Mouse (Mus musculus) adrenal gland, postnatal 10 days (tissue): ENCODE data around the gene Fabp1. TPM values are rescaled to one million over a fixed set of nuclear protein-coding genes. Genes with fewer than 3 reads are reported as not detected.

Experiments used
- DNase-seq: peaks from one replicate; pipeline ENCODE4 v3.0.0; 2021; ENCODE audit warnings: mixed read lengths
- long read RNA-seq, 2 experiments: library from polyadenylated mRNA; stranded (forward); transcript quantifications; one replicate each; pipeline ENCODE4 v2.0.0; 2021
- total RNA-seq, 2 experiments: library from RNA; stranded (reverse); gene quantifications; 2 replicates each; pipeline ENCODE4 v1.2.3; 2021

Fabp1 gene
- total RNA-seq = 100 to 1,000 TPM; 160 to 453 TPM
- long read RNA-seq, experiment 1, transcript Fabp1-201 (4 exons, 553 nt) = major isoform, 876 of 918 reads
- long read RNA-seq, experiment 1, partial matches to known transcripts = 27 of 918 reads
- long read RNA-seq, experiment 1, other reads (novel, unspliced or antisense) = 15 of 918 reads
- long read RNA-seq, experiment 2, transcript Fabp1-201 (4 exons, 553 nt) = major isoform, 43 of 43 reads
- long read RNA-seq, experiment 2, partial matches to known transcripts = 0 of 43 reads
- long read RNA-seq, experiment 2, other reads (novel, unspliced or antisense) = 0 of 43 reads

GRCm38 (mm10) chr6:71199612-71200011, at the start of gene Fabp1:
Gene Fabp1, plus strand, starts transcription at chr6:71199827.
- DNase-seq = no peak

DNA sequence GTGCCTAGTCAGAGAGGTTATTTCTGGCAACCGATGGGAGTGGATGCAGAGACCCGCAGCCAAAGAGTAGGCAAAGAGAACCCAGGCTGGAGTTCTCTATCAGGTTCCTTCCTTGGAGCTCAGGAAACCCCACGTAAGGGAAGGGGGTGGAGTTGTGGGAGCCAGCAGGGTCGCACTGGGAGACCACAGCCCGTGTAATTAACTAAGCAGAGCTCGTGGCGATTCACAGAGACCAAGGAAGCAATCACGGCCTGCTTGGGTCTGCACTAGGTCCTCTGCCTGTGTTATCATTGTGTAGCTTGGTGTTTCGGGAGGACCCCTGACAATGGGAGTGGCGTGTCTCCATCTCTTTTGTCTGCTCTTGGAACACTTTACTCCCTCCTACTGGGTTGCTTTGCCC, 48.5 kb upstream of the Fabp1 start:
- DNase-seq = no peak

DNA sequence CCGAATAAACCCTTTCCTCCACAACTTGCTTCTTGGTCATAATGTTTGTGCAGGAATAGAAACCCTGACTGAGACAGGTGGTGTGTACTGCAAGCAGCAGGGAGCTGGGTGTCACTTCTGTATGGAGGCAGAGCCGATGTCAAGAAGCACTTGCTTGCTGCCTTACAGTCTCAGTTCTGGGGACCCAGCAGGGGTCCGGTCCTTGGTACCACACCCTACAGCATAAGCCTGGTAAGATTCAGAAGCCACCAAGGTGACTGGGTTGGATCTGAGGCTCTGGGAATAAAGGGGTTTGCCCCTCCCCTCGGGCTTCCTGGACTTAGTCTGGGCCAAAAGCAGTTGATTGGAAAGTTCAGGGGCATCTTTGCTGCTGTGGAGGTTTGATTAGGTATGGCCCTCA, 46.1 kb upstream of the Fabp1 start:
- DNase-seq = no peak

DNA sequence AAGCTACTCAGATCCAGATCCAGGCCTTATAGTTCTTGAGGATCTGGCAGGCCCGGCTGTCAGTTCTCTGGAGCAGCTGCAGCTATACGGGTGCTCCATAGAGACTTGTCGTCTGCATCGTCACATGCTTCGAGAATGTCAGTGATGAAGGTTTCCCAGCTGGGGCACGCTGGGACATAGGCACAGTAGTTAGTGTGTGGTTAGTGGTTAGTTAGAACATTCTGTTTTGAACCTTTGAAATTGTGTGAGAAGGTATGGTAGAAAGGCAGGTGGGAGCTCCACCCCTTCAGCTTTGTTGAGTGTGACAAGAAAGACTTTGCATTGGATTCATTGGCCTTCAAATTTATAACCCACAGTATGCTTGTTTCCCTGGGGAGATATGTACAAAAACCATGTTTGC, 44.8 kb upstream of the Fabp1 start:
- DNase-seq = no peak

DNA sequence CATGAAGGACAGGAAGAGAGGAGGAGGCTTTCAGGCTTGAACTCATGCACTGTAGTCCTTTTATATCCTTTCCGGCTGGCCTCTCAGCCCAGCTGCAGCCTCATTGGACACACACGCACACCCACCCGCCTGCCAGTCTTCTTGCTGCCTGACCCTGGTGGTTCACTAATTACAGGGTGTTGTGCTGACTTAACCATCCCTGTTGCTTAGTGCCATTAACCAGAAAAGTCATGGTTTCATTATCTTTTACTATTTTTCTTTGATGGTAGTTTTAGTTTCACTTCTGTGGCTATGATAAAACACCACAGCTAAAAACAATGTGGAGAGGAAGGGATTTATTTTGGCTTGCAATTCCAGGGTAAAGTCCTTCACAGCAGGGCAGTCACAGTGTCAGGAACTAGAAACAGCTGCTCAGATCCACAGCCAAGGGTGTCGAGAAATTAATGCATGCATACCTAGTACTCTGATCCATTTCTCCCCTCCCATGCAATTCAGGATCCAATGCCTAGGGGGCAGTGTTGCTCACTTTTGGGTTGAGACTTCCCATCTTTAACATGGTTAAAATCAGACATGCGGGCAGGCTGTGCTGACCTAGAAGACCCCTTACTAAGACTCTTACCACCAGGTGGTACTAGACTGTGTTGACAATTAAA, 42.8 kb upstream of the Fabp1 start:
- peak; percentile 25 for DNase-seq

- DNase-seq = no peak
These were observed 38.3 kb upstream of the Fabp1 start for GRCm38 (mm10) chr6:71161290-71161689.

GRCm38 (mm10) chr6:71162269-71162668, 37.4 kb upstream of the Fabp1 start:
- peak; percentile 59 for DNase-seq

DNA sequence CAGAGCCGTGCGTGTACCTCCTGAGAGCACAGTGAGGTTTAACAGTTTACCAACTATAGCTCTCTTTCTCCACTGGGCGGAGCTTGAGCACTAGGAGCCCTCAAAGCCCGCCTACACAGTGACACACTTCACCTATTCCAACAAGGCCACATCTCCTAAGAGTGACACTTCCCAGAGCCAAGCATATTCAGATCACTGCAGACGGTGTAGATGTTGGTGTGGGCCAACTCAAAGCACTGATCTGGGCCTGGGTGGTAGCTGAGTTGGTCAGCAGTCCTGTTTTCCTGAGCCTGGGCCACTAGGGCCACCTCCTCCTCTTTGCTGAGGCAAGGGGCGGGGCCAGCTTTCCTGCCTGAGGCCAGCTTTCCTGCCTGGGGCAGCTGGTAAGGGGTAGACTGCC, 35.2 kb upstream of the Fabp1 start:
- peak; percentile 39 for DNase-seq

DNA sequence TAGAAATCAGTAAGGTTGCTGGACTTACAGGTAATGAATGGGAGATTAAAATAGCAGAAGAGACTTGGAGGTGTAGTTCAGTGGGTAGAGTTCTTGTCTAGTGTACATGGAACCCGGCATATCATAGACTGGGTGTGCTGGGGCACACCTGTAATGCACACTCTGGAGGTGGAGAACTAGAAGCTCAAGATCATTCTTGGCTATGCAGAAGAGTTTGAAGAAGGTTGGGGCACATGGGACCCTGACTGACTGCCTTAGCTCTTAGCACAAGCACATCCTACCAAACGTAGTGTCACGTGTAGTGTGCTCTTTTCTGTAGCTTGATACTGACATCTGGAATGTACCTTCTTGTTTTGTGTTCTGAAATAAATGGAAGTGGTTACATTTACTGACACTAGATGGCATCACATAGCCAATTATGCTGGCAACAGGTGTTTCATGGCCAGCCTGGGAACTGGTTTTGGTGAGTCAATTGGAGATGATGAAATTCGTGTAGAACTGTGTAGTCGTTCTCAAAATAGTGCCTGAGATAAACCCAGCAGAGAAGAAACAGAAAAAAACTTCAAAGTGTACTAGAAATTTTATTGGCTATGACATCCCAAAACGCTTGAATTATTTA, 33.0 kb upstream of the Fabp1 start:
- DNase-seq = peak; percentile 13

DNA sequence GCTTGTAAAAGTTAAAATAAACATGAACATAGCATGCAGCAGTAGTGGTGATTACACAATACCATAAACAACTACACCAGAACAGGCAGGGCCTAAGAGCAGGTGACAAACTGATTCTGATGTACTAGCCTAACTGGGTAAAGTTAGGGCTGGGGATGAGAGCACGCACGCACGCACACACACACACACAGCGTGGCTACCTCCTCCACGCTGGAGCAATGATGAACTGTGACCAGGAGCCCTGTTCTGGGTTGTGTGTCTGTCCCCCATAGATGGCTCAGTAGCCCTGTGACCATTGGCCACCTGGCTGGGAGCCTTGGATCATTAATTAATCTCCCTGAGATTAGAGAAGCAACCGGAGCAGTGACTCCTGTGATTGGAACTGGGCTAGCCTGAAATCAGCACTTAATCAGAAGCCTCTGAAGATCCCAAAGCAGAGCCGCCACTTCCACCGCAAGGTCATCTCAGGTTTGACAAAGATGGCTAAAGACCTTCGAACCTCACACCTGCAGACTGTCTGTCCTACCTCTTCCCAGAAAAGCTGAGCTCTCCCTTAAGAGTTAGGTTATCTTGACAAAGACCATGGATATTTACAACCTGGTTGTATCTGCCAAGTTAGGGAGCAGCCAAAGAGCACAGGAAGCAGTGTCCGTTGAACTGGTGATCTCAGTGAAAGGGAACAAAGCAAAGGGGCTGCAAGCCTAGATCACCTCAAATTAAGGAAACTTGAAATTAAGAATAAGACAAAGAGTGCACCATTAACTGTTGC, 26.6 kb upstream of the Fabp1 start:
- no peak for DNase-seq

DNA sequence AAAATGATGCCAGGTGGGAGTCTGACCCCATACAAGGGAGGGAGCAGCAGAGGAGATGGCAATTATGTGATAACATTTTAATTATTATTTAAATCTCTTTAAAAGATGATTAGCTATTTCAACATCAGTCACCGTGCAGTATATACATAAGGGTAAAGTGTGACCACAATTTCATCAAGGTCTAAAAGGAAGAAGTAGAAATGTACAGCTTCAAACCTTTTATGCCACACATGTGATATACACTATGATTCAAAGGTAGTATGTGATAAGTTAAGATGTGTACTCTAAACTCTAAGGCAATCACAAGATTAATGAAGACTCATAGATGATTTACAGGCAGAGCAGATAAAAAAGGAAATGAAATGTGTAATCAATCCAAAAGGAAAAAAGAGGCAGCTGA, 19.0 kb upstream of the Fabp1 start:
- no peak for DNase-seq

GRCm38 (mm10) chr6:71184941-71185604, 14.6 kb upstream of the Fabp1 start:
- no peak for DNase-seq

GRCm38 (mm10) chr6:71189578-71189977, 10.0 kb upstream of the Fabp1 start:
- peak; percentile 26 for DNase-seq

DNA sequence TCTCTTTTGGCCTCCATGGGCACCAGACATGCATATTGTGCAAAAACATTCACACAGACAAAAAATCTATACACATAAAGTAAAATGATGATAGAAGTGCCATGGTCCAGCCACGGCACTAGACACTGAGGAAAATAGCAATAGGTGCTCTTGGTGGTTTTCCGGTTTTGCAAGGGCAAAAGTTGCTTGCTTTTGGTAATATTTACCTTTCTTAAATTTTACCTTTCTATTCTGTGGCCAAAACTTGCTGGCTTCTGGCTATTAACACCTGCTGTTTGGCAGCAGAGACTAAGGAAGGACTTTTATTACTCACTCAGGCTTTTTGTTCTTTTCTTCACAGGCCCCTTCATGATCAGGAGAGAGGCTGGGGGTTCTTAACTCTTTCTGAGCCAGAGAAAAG, 9.1 kb upstream of the Fabp1 start:
- no peak for DNase-seq

DNA sequence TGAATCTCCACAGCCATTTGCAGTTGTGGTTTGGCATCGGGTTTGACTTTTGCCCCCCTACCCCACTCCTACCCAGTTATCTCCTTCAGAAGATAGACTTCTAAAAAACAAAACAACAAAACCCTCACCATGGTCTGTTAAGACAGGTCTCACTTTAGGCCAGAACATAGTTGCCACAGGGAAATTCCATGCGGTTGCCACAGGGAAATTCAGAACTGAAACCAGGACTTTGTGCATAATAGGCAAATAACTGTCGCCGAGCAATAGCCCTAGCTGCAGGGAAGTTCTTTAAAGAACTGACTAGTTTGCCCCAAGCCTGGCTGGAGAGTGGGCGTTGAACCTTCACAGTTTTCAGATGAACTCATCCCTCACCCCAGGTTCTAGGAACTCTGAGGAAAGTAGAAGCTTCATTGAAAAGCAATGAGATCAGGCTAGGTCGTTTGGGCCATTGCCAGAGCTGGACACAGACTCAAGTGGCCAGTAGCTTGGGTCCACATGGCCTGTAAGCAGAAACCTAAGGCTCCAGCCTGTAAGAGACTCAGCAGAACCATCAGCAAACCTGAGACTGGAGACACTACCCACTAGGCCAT, 6.4 kb upstream of the Fabp1 start:
- no peak for DNase-seq

GRCm38 (mm10) chr6:71196107-71196506, 3.5 kb upstream of the Fabp1 start:
- peak; percentile 13 for DNase-seq

DNA sequence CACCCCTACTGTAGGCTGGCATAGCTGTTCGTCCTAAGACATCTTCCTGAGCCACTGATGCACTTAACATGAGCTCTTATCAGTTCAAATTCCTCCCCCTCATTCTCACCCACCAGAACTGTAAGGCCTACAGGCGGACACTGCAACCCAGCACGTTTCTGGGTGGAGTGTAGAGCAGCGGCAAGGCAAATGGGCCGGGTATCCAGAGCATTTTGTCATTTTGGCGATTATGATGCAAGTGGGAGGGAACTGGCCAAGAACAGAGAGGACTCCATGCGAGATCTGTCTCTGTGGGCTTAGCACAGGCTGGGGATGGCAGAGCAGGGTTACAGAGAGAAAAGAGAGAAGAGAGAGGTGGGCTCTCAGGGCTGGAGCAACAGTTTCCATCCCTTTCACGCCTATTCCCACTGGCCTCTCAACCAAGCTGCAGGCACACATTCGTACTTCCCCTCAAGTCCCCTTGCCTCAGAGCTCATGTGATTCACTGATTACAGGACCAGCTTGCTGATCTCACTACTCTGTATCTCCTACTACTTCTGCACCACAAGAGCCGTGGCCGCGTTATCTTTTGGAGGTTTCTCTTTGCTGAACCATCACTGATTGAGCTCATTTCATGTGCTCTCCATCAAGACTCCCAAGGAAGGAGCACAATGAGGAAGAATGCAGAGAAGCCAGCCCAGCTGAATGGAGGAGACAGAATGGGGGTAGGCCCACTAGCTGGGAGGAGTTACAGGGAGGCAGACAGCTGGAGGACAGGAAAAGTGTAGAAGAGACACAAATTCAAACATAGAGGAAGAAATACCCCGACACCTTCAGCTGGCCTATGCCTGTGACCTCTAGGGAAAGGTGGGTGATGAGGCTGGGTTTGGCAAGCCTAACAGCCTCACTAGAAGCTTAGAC, 1.7 kb upstream of the Fabp1 start:
- DNase-seq = peak; percentile 20

DNA sequence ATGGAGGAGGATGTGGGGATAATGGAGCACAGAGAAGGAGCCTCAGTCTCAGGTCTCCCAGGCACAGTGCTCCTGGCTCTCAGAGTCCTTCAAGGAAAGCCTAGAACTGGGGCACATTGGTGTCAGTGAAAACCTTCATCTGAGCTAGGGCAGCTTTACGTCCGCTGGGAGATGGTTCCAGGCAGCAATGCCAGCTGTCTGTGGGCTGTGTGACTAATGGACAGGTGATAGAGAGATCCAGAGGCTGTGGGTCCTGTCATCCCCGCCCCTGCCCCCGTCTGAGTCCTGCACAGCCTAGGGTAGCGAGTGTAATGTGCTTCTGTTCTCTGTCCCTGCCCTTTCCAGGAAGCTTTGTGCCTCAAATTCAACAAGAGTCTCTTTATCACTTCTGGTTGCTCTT, 2.3 kb downstream of the Fabp1 start:
- no peak for DNase-seq

DNA sequence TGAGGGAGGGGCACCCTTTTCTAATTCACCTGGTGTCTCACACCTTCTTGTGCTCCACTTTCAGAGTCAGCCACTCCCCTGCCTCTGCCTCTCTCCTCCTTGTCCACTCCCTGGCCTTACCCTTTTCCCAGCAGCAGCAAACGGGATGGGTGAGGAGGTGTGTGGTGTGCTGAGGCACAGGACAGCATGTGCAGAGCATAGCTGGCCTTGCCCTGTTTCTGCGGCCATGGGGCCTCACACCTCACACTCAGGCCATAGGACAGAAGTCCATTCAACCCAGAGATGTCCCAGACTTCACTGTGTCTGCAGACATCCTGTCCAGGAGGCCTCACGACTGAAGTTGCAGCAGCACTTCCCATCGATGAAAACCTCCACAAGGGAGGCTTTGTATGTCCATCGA, 4.0 kb downstream of the Fabp1 start:
- DNase-seq = no peak

GRCm38 (mm10) chr6:71204166-71204565, 4.5 kb downstream of the Fabp1 start:
- DNase-seq = no peak

- no peak for DNase-seq
These were observed 9.1 kb downstream of the Fabp1 start for GRCm38 (mm10) chr6:71208691-71209090.
